Mouse (Mus musculus) embryonic facial prominence, embryonic 11.5 days (tissue): ENCODE results near the gene Kcnc3. TPM values are rescaled to one million over a fixed set of nuclear protein-coding genes. Genes with fewer than 3 reads are reported as not detected.

Experiments used
- ATAC-seq: fragments of 200-750 bp; cut with Nextera tagmentation; replicated peaks from 2 replicates; pipeline ENCODE4 v1.8.0; 2017; ENCODE audit warnings: low read depth; ENCODE audit not compliant: insufficient number of reproducible peaks, low FRiP score, low TSS enrichment
- DNase-seq: peaks from one replicate; pipeline ENCODE4 v3.0.0-alpha.2; 2015; ENCODE audit warnings: low spot score
- H3K27ac ChIP-seq: fragments of 300-500 bp; sonication (generic); replicated peaks from 2 replicates; pipeline ENCODE4 v1.5.1; 2014; ENCODE audit warnings: mild to moderate bottlenecking, low read depth, low read length, control low read depth
- H3K27me3 ChIP-seq: fragments of 300-500 bp; sonication (generic); 2 replicates; pipeline ENCODE4 v1.6.1; 2014; ENCODE audit warnings: mild to moderate bottlenecking, low read length, moderate library complexity, mixed read lengths; ENCODE audit not compliant: control insufficient read depth, insufficient read depth
- H3K36me3 ChIP-seq: fragments of 300-500 bp; sonication (generic); replicated peaks from 2 replicates; pipeline ENCODE4 v1.6.1; 2014; ENCODE audit warnings: low read depth, mild to moderate bottlenecking, low read length, moderate library complexity, mixed read lengths; ENCODE audit not compliant: control insufficient read depth, insufficient read depth
- H3K4me1 ChIP-seq: fragments of 300-500 bp; sonication (generic); 2 replicates; pipeline ENCODE4 v1.6.1; 2014; ENCODE audit warnings: low read length, mixed read lengths; ENCODE audit not compliant: control insufficient read depth, insufficient read depth
- H3K4me2 ChIP-seq: fragments of 300-500 bp; sonication (generic); 2 replicates; pipeline ENCODE4 v1.6.1; 2014; ENCODE audit warnings: low read depth, mild to moderate bottlenecking, control low read depth, low read length, moderate library complexity
- H3K4me3 ChIP-seq: fragments of 300-500 bp; sonication (generic); 2 replicates; pipeline ENCODE4 v1.5.1; 2014; ENCODE audit warnings: low read depth, low read length, control low read depth
- H3K9ac ChIP-seq: fragments of 300-500 bp; sonication (generic); replicated peaks from 2 replicates; pipeline ENCODE4 v1.6.1; 2014; ENCODE audit warnings: mild to moderate bottlenecking, control low read depth, low read length
- H3K9me3 ChIP-seq: fragments of 300-500 bp; sonication (generic); replicated peaks from 2 replicates; pipeline ENCODE4 v1.6.1; 2016; ENCODE audit warnings: mild to moderate bottlenecking, low read length, inconsistent platforms, mixed read lengths; ENCODE audit not compliant: control insufficient read depth
- WGBS: fragments of 180-500 bp; shearing (Covaris S2); extraction: QIAGEN DNeasy Blood & Tissue Kit; methylation state at CpG from one replicate; pipeline ENCODE4 v1.1.7; 2014; 5-methylcytosine and 5-hydroxymethylcytosine counted together
- polyA plus RNA-seq: library from polyadenylated mRNA; unstranded; fragments of >200 nt; fragmentation: Nextera tagmentation; extraction: Ambion mirVana; gene quantifications from 2 replicates; pipeline ENCODE4 v1.2.1, GENCODE M21; 2014

Kcnc3 gene
- polyA plus RNA-seq, 1 experiment from 2014 or later = 0.32 TPM

GRCm38 (mm10) chr7:44636684-44637083 lies 46.2 kb downstream of the Kcnc3 start:
- Histone ChIP-seq H3K4me1 (no peaks in the 10 kb centered on the region), H3K27me3 (peaks cover 31% of the 10 kb centered on the region), H3K4me3 (no peak overlapping the region), H3K9me3 (no peaks in the 10 kb centered on the region), H3K36me3 (no peaks in the 10 kb centered on the region), H3K4me2 (no peak overlapping the region), H3K9ac (no peak overlapping the region), H3K27ac (no peak overlapping the region)
- ATAC-seq (no peak), DNase-seq (no peak)
- WGBS = 86% methylated on average over 9 of the region's 9 CpGs

DNA sequence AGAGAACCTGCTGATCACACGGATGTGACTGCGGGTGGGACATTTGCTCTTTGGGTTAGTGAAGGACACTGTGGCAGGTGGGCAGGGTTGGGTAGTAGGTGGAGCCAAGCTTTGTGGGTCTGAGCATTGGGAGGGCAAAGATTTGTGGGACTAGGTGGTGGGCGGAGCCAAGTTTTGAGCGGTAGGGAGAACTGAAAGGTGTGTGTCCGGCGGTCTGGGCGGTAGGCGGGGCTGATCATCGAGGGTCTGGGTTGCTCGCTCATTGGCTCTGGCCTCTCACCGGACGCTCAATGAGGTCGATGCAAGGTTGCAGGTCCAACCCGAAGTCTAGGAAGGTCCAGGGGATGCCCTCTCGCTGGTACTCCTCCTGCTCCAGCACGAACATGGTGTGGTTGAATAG lies 48.2 kb downstream of the Kcnc3 start:
- no peaks in the 10 kb centered on the region for H3K4me1 ChIP-seq
- 5% methylated on average over 16 of the region's 16 CpGs for WGBS
- peaks cover 31% of the 10 kb centered on the region for H3K27me3 ChIP-seq
- H3K27ac ChIP-seq = no peak overlapping the region
- H3K9ac ChIP-seq = no peak overlapping the region
- H3K4me2 ChIP-seq = peak overlapping the region; percentile 10; the same call in 1 of the 2 replicates
- H3K4me3 ChIP-seq = no peak overlapping the region
- H3K9me3 ChIP-seq = no peaks in the 10 kb centered on the region
- DNase-seq (no peak), ATAC-seq (no peak)
- no peaks in the 10 kb centered on the region for H3K36me3 ChIP-seq

DNA sequence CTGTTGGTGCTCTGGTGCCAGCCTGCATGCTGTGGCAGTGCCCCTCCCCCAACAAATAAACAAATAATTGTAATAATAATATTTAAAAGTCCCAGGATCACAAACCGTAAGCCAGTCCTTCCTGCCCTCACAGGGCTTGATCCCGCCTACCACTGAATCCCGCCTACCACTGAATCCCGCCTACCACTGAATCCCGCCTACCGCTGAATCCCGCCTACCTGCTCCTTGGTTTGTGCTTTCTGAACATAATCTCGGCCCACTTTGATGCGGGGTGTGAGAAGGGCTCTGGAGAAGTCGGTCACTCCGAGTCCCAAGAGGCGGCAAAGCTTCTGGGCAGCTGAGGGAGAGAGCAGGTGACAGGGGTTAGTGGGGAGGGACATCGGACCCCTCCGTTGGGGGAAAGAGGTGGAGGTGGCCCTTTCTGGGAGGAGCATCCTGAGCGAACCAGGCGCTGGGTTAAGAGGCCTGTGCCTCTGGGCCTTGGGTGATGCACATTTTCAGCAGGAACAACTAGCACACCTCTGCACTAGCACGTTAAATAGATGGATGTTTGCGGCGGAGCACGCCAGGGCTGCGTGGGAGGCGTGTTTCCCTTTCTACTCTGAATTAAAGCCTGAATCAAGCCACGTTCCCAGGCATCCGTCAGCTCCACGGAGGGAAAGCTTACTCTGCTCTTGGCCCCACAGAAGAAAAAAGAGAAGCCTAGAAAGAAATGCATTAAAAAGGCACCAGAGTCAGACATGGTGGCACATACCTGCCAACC lies 50.6 kb downstream of the Kcnc3 start:
- Histone ChIP-seq H3K4me2 (no peak overlapping the region), H3K36me3 (no peaks in the 10 kb centered on the region), H3K27me3 (peaks cover 44% of the 10 kb centered on the region), H3K4me3 (no peak overlapping the region), H3K9me3 (no peaks in the 10 kb centered on the region), H3K27ac (no peak overlapping the region), H3K4me1 (no peaks in the 10 kb centered on the region), H3K9ac (no peak overlapping the region)
- ATAC-seq = no peak
- 18% methylated on average over 25 of the region's 25 CpGs for WGBS
- no peak for DNase-seq

DNA sequence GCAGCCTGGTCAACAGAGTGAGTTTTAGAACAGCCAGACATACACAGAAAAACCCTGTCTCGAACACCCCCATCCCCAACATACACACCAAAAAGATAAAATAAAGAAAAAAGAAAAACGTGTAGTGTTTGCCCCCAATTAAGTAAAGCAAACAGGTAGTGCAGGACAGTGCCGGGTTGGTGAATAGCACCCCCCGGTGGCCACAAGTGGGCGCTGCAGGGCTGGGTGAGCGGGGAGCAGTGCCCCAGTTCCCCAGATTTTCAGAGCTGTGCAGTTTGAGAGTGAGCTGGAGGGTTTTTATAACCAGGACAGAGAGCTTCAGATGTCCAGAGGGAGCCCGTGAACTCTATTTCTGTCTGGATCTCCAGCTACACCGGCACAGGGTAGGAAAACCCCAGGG lies 51.4 kb downstream of the Kcnc3 start:
- no peaks in the 10 kb centered on the region for H3K4me1 ChIP-seq
- DNase-seq = no peak
- H3K36me3 ChIP-seq = no peaks in the 10 kb centered on the region
- no peaks in the 10 kb centered on the region for H3K9me3 ChIP-seq
- WGBS = 32% methylated on average over 8 of the region's 8 CpGs
- no peak overlapping the region for H3K27ac ChIP-seq
- no peak overlapping the region for H3K4me3 ChIP-seq
- peaks cover 46% of the 10 kb centered on the region for H3K27me3 ChIP-seq
- H3K9ac ChIP-seq = no peak overlapping the region
- ATAC-seq = no peak
- H3K4me2 ChIP-seq = no peak overlapping the region

DNA sequence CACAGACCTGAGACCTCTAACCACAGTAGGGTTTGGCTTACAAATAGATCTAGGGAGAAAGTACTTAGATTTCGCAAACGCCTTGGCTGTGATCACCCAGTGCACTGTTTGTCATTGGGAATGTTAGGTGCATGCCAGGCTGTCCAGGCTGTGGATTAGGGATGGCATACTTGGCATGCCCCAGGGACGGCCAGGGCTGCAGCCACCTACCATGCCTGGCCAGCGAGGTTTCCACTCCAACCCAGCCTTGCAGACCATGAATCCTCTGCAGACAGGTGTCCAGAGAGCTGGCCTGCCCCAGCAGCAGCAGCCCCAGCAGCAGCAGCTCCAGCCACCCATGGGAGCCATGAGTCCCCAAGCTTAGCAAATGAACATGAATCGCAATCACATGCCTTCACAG lies 54.8 kb downstream of the Kcnc3 start:
- peaks cover 27% of the 10 kb centered on the region for H3K27me3 ChIP-seq
- no peak overlapping the region for H3K4me2 ChIP-seq
- H3K9ac ChIP-seq = no peak overlapping the region
- WGBS = 72% methylated on average over 5 of the region's 5 CpGs
- no peak overlapping the region for H3K4me3 ChIP-seq
- H3K9me3 ChIP-seq = no peaks in the 10 kb centered on the region
- H3K4me1 ChIP-seq = no peaks in the 10 kb centered on the region
- no peak overlapping the region for H3K27ac ChIP-seq
- no peaks in the 10 kb centered on the region for H3K36me3 ChIP-seq
- ATAC-seq (no peak), DNase-seq (no peak)

DNA sequence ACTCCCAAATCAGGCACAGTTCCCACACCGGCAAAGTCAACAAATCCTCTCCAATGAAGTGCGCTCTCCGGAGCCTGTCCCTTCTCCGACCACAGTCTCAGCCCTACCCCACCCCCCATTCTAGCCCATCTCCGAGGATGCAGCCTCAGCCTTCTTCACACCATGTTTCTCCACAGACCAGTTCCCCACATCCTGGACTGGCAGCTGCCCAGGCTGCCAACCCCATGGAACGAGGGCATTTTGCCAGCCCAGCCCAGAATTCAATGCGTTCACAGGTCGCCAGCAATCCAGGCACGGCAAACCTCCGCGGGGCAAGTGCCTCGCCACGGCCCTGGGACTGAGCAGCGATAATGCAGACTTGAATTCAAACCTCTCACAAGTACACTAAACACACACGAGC lies 55.5 kb downstream of the Kcnc3 start:
- Histone ChIP-seq H3K4me1 (no peaks in the 10 kb centered on the region), H3K4me2 (no peak overlapping the region), H3K4me3 (no peak overlapping the region), H3K36me3 (no peaks in the 10 kb centered on the region), H3K9ac (no peak overlapping the region), H3K27me3 (peaks cover 22% of the 10 kb centered on the region), H3K27ac (no peak overlapping the region), H3K9me3 (no peaks in the 10 kb centered on the region)
- WGBS = 21% methylated on average over 15 of the region's 15 CpGs
- DNase-seq (no peak), ATAC-seq (no peak)

GRCm38 (mm10) chr7:44647042-44647724 lies 56.7 kb downstream of the Kcnc3 start:
- Histone ChIP-seq H3K4me3 (no peak overlapping the region), H3K9ac (no peak overlapping the region), H3K4me1 (no peaks in the 10 kb centered on the region), H3K4me2 (no peak overlapping the region), H3K36me3 (no peaks in the 10 kb centered on the region), H3K27ac (no peak overlapping the region), H3K9me3 (no peaks in the 10 kb centered on the region), H3K27me3 (peaks cover 15% of the 10 kb centered on the region; the same call in 1 of the 2 replicates)
- ATAC-seq (no peak), DNase-seq (peak; percentile 77)
- WGBS = 51% methylated on average over 7 of the region's 7 CpGs

DNA sequence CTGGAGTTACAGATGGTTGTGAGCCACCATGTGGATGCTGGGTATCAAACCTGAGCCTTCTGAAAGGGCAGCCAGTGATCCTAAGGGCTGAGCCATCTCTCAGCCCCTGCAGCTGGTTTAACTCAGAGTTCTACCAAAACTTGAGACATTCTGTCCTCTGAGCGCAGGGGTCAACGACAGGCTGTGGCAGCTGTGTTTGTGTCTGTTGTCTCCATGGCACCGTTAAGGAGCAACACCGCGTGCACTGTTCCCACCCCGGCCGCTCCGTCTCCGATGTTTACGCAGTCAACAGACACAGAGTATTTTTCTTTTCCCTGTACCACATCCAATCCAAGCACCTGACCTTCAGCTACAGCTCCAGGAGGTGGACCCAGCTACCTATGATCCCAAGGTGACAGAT lies 57.3 kb downstream of the Kcnc3 start:
- 73% methylated on average over 10 of the region's 10 CpGs for WGBS
- no peak overlapping the region for H3K4me2 ChIP-seq
- no peak overlapping the region for H3K27ac ChIP-seq
- H3K9me3 ChIP-seq = no peaks in the 10 kb centered on the region
- peaks cover 15% of the 10 kb centered on the region; the same call in 1 of the 2 replicates for H3K27me3 ChIP-seq
- no peaks in the 10 kb centered on the region for H3K4me1 ChIP-seq
- no peak overlapping the region for H3K9ac ChIP-seq
- H3K4me3 ChIP-seq = no peak overlapping the region
- no peaks in the 10 kb centered on the region for H3K36me3 ChIP-seq
- ATAC-seq (no peak), DNase-seq (no peak)
